Mouse (Mus musculus) liver, embryonic 16.5 days (tissue): ENCODE results near the gene Tspan17. TPM values are rescaled to one million over a fixed set of nuclear protein-coding genes. Genes with fewer than 3 reads are reported as not detected.

Source experiments
- ATAC-seq: fragments of 200-750 bp; cut with Nextera tagmentation; 2 replicates; pipeline ENCODE4 v1.8.0; 2017; ENCODE audit warnings: low read depth, mild to moderate bottlenecking, moderate number of reproducible peaks, moderate library complexity
- H3K27ac ChIP-seq: fragments of 300-500 bp; sonication (generic); 2 replicates; pipeline ENCODE4 v1.5.1; 2014; ENCODE audit warnings: mild to moderate bottlenecking, low read length
- H3K27me3 ChIP-seq: fragments of 300-500 bp; sonication (generic); 2 replicates; pipeline ENCODE4 v1.6.1; 2014; ENCODE audit warnings: low read depth, low read length, mixed read lengths; ENCODE audit not compliant: control insufficient read depth, insufficient read depth
- H3K36me3 ChIP-seq: fragments of 300-500 bp; sonication (generic); 2 replicates; pipeline ENCODE4 v1.6.1; 2014; ENCODE audit warnings: mild to moderate bottlenecking; ENCODE audit not compliant: control insufficient read depth, insufficient read depth
- H3K4me1 ChIP-seq: fragments of 300-500 bp; sonication (generic); 2 replicates; pipeline ENCODE4 v1.6.1; 2014; ENCODE audit warnings: low read depth, low read length, mixed read lengths; ENCODE audit not compliant: control insufficient read depth
- H3K4me2 ChIP-seq: fragments of 300-500 bp; sonication (generic); 2 replicates; pipeline ENCODE4 v1.6.1; 2014; ENCODE audit warnings: low read depth, low read length, mixed read lengths
- H3K4me3 ChIP-seq: fragments of 300-500 bp; sonication (generic); 2 replicates; pipeline ENCODE4 v1.5.1; 2014; ENCODE audit warnings: low read depth, mild to moderate bottlenecking, low read length
- H3K9ac ChIP-seq: fragments of 300-500 bp; sonication (generic); 2 replicates; pipeline ENCODE4 v1.6.1; 2014; ENCODE audit warnings: low read depth, low read length
- H3K9me3 ChIP-seq: fragments of 300-500 bp; sonication (generic); replicated peaks from 2 replicates; pipeline ENCODE4 v1.6.1; 2016; ENCODE audit warnings: low read length; ENCODE audit not compliant: control insufficient read depth
- WGBS: fragments of 180-500 bp; shearing (Covaris S2); extraction: QIAGEN DNeasy Blood & Tissue Kit; methylation state at CpG from one replicate; pipeline ENCODE4 v1.1.7; 2014; ENCODE audit not compliant: insufficient replicate concordance; 5-methylcytosine and 5-hydroxymethylcytosine counted together
- polyA plus RNA-seq: library from polyadenylated mRNA; unstranded; fragments of >200 nt; fragmentation: Nextera tagmentation; extraction: Ambion mirVana; gene quantifications from 2 replicates; pipeline ENCODE4 v1.2.1, GENCODE M21; 2015

The Tspan17 gene
- 1.4 and 1.6 TPM in 2 replicates for polyA plus RNA-seq

GRCm38 (mm10) chr13:54788740-54789560, at the start of gene Tspan17:
Gene Tspan17, plus strand, starts transcription at chr13:54789377.
- Histone ChIP-seq H3K36me3 (no peaks in the 10 kb centered on the region), H3K4me1 (peaks cover 10% of the 10 kb centered on the region; the same call in 1 of the 2 replicates), H3K27ac (no peak within 1 kb of the TSS), H3K9ac (peak within 1 kb of the TSS; percentile 35; the same call in 1 of the 2 replicates), H3K27me3 (peaks cover 26% of the 10 kb centered on the region), H3K9me3 (no peaks in the 10 kb centered on the region), H3K4me3 (peak within 1 kb of the TSS; percentile 60), H3K4me2 (peak within 1 kb of the TSS; percentile 81)
- 1% methylated on average over 49 of the region's 49 CpGs for WGBS
- peak; percentile 83 for ATAC-seq

- Histone ChIP-seq H3K9ac (no peak overlapping the region), H3K4me1 (no peaks in the 10 kb centered on the region; the same call in 1 of the 2 replicates), H3K27ac (no peak overlapping the region), H3K4me3 (no peak overlapping the region), H3K27me3 (peaks cover 40% of the 10 kb centered on the region), H3K36me3 (no peaks in the 10 kb centered on the region), H3K4me2 (no peak overlapping the region), H3K9me3 (no peaks in the 10 kb centered on the region)
- WGBS, result 40% methylated on average over 6 of the region's 6 CpGs
- ATAC-seq, result no peak
Measured at GRCm38 (mm10) chr13:54746110-54746509, 43.1 kb upstream of the Tspan17 start.

- Histone ChIP-seq H3K4me1 (no peaks in the 10 kb centered on the region; the same call in 1 of the 2 replicates), H3K27ac (no peak overlapping the region), H3K9ac (no peak overlapping the region), H3K27me3 (peaks cover 44% of the 10 kb centered on the region), H3K9me3 (no peaks in the 10 kb centered on the region), H3K4me2 (no peak overlapping the region), H3K36me3 (no peaks in the 10 kb centered on the region), H3K4me3 (no peak overlapping the region)
- no peak for ATAC-seq
- 36% methylated on average over 10 of the region's 10 CpGs for WGBS
Measured at GRCm38 (mm10) chr13:54746896-54747295, 42.3 kb upstream of the Tspan17 start.

DNA sequence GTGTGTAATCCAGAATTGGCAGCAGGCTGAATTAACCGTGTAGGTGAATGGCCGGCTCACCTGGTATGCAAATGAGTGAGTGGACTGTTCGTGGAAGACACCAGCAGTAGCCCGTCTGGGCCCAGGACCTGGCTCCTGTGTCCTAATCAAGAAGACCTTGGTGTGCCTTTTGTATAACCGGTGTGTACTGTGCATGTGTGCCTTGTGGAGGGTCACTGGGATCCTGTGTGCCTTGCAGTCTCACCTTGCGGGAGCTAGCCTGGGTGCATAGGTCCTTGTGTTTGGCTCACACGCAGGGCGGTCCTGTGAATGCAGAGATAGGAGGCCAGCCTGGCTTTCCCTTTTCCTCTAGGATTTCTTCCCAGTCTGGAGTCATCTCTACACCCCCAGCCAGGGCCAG, 41.0 kb upstream of the Tspan17 start:
- WGBS, result 66% methylated on average over 8 of the region's 8 CpGs
- Histone ChIP-seq H3K4me1 (no peaks in the 10 kb centered on the region; the same call in 1 of the 2 replicates), H3K9ac (no peak overlapping the region), H3K27me3 (peaks cover 44% of the 10 kb centered on the region), H3K4me3 (no peak overlapping the region), H3K9me3 (no peaks in the 10 kb centered on the region), H3K36me3 (no peaks in the 10 kb centered on the region), H3K4me2 (no peak overlapping the region), H3K27ac (no peak overlapping the region)
- ATAC-seq, result no peak

GRCm38 (mm10) chr13:54748721-54749060, 40.5 kb upstream of the Tspan17 start:
- no peak overlapping the region for H3K27ac ChIP-seq
- H3K9ac ChIP-seq, result no peak overlapping the region
- no peak overlapping the region for H3K4me3 ChIP-seq
- no peak overlapping the region for H3K4me2 ChIP-seq
- H3K9me3 ChIP-seq, result no peaks in the 10 kb centered on the region
- H3K36me3 ChIP-seq, result no peaks in the 10 kb centered on the region
- no peaks in the 10 kb centered on the region; the same call in 1 of the 2 replicates for H3K4me1 ChIP-seq
- no peak for ATAC-seq
- 51% methylated on average over 10 of the region's 10 CpGs for WGBS
- H3K27me3 ChIP-seq, result peaks cover 44% of the 10 kb centered on the region

GRCm38 (mm10) chr13:54749061-54749863, 39.9 kb upstream of the Tspan17 start:
- peak; percentile 48 for ATAC-seq
- no peak overlapping the region for H3K27ac ChIP-seq
- H3K4me1 ChIP-seq, result no peaks in the 10 kb centered on the region; the same call in 1 of the 2 replicates
- peak overlapping the region; percentile 71 for H3K4me2 ChIP-seq
- no peaks in the 10 kb centered on the region for H3K9me3 ChIP-seq
- H3K9ac ChIP-seq, result no peak overlapping the region
- H3K36me3 ChIP-seq, result no peaks in the 10 kb centered on the region
- WGBS, result 5% methylated on average over 34 of the region's 100 CpGs
- H3K27me3 ChIP-seq, result peaks cover 47% of the 10 kb centered on the region
- H3K4me3 ChIP-seq, result peak overlapping the region; percentile 49

GRCm38 (mm10) chr13:54749864-54750411, 39.2 kb upstream of the Tspan17 start, which contains the start of gene Gprin1:
Gene Gprin1, minus strand, starts transcription at chr13:54749874.
- WGBS, result 3% methylated on average over 27 of the region's 29 CpGs
- H3K9ac ChIP-seq, result no peak within 1 kb of the TSS
- ATAC-seq, result no peak
- H3K36me3 ChIP-seq, result no peaks in the 10 kb centered on the region
- peaks cover 47% of the 10 kb centered on the region for H3K27me3 ChIP-seq
- H3K4me2 ChIP-seq, result peak within 1 kb of the TSS; percentile 71
- no peaks in the 10 kb centered on the region; the same call in 1 of the 2 replicates for H3K4me1 ChIP-seq
- no peaks in the 10 kb centered on the region for H3K9me3 ChIP-seq
- peak within 1 kb of the TSS; percentile 49 for H3K4me3 ChIP-seq
- no peak within 1 kb of the TSS for H3K27ac ChIP-seq

GRCm38 (mm10) chr13:54750699-54751098, 38.5 kb upstream of the Tspan17 start:
- no peaks in the 10 kb centered on the region; the same call in 1 of the 2 replicates for H3K4me1 ChIP-seq
- H3K9me3 ChIP-seq, result no peaks in the 10 kb centered on the region
- H3K4me2 ChIP-seq, result no peak overlapping the region
- no peak overlapping the region for H3K27ac ChIP-seq
- no peak overlapping the region for H3K9ac ChIP-seq
- WGBS, result under 1% methylated on average over 8 of the region's 8 CpGs
- H3K36me3 ChIP-seq, result no peaks in the 10 kb centered on the region
- ATAC-seq, result no peak
- H3K27me3 ChIP-seq, result peaks cover 47% of the 10 kb centered on the region
- no peak overlapping the region for H3K4me3 ChIP-seq
